Mouse (Mus musculus) MEL (cell line): ENCODE measurements around the gene Prdx4. TPM values are rescaled to one million over a fixed set of nuclear protein-coding genes. Genes with fewer than 3 reads are reported as not detected.

Source experiments
- polyA plus RNA-seq, 2 experiments: library from polyadenylated mRNA; stranded (reverse) in 1 of 2; unstranded in 1 of 2; fragments of >175 nt in 1 of 2; fragments of >200 nt in 1 of 2; gene quantifications; 2 replicates each; pipeline versions ENCODE4 v1.2.1 to v1.2.4; 2012; ENCODE audit warnings: low replicate concordance in 2 of 2, low read depth in 1 of 2; ENCODE audit not compliant: insufficient read length in 2 of 2, insufficient read depth in 1 of 2, missing spikeins in 1 of 2
- total RNA-seq: library from RNA; depleted of rRNA; stranded (reverse); fragments of 300-350 nt; gene quantifications from 2 replicates; pipeline ENCODE4 v1.2.3, GENCODE M21; 2012; rRNA removed

Gene Prdx4
- total and polyA plus RNA-seq, 3 experiments: 24.3 to 34.5 TPM; not detected in 1

Other genes starting within 250 kb of the Prdx4 start
- gene Magea2, start 247.1 kb downstream of the Prdx4 start, total RNA-seq: not detected in 2 replicates
- not detected for gene Magea2, start 247.1 kb downstream of the Prdx4 start, polyA plus RNA-seq
- not detected in 2 replicates for gene Cldn34b2, start 212.3 kb downstream of the Prdx4 start, total RNA-seq
- gene Cldn34b2, start 212.3 kb downstream of the Prdx4 start, polyA plus RNA-seq: not detected
- gene Sat1, start 124.3 kb downstream of the Prdx4 start, total RNA-seq: 70.8 and 74.3 TPM in 2 replicates
- gene Sat1, start 124.3 kb downstream of the Prdx4 start, polyA plus RNA-seq: 100 to 1,000 TPM in 1 of 2 experiments, 10 to 100 TPM in 1; 73.7 to 167 TPM
- 56.3 and 61.2 TPM in 2 replicates for gene Acot9, start 78.3 kb downstream of the Prdx4 start, total RNA-seq
- gene Acot9, start 78.3 kb downstream of the Prdx4 start, polyA plus RNA-seq: 10 to 100 TPM in 1 of 2 experiments, not detected in 1; 52.6 TPM